Mouse (Mus musculus) gastrocnemius, adult 8-10 months (tissue): ENCODE results near the gene Rap2a. TPM values are rescaled to one million over a fixed set of nuclear protein-coding genes. Genes with fewer than 3 reads are reported as not detected.
A peak's percentile ranks its signal among the peaks of the same experiment; 100 is the strongest.

Experiments used
- DNase-seq, 2 experiments: peaks; one replicate each; pipeline ENCODE4 v3.0.0; 2022; ENCODE audit warnings: low spot score in 2 of 2
- total RNA-seq, 4 experiments: library from RNA; stranded (reverse); gene quantifications; 2 replicates each; pipeline ENCODE4 v1.2.4; 2022

The Rap2a gene
- total RNA-seq, 4 experiments from 2014 or later, result 2.5 to 3.2 (median 3.0) TPM

DNA sequence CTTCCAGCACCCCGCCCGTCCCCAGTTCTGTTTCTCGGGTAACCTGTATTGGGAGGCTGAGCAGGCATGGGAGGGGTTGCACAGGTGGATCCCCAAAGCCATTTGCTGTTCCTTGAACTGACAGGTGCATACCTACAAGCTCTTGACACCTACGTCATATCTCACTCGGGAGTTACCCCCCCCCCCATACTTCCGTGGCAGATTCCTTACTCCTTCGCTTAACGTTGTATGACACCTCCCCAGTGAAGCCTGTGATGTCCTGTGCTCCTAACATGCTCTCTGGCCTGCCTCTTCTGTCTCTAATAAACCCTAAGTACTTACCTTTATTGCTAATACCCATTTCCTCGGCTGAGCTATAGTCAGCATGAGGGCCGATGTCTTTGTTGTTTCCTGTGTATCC, 20.9 kb downstream of the Rap2a start:
- DNase-seq, result no peak

DNA sequence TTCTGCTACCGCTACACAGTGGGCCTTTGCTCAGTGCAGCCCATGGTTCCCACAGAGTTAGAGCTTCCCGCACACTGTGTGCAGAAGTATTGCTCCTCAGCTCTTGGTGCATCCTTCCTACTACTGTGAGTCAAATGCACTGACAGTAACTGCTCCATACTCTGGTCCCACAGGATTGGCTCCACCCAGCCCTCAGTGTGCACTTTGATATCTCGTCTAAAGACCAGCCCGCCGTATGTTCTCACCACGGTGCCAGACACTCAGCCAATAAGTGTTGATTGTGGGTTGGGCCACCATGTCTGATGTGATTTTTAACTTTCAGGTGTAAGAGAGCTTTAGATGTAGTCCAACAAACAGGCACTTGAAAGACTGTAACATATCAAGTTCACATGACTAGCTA, 21.4 kb downstream of the Rap2a start:
- DNase-seq, result no peak

DNA sequence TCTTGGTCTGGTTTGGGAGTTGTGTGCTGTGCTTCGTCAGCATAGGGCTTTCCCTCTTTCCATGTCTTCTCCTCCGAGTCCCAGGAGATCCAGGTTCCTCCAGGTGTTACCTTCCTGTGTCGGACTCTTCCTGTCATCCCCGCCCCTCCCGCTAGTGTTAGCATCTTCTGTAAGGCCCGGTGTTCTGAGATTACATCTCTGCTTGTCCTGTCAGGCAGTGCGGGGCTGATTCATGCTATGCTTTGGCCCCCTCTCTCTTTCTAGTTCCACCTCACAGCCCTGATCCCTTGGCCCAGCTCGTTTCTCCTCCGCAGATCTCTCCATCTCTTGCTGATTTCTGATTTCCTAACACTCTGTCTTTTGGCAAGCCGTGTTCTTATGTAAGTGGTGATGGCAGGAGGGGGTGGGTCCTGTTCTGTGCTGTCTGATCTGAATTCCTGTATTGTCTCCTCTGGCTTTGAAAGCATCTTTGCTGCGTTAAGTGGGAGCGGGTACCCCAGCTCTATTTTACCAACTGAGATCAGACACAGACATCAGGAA, 21.8 kb downstream of the Rap2a start:
- DNase-seq, result no peak

DNA sequence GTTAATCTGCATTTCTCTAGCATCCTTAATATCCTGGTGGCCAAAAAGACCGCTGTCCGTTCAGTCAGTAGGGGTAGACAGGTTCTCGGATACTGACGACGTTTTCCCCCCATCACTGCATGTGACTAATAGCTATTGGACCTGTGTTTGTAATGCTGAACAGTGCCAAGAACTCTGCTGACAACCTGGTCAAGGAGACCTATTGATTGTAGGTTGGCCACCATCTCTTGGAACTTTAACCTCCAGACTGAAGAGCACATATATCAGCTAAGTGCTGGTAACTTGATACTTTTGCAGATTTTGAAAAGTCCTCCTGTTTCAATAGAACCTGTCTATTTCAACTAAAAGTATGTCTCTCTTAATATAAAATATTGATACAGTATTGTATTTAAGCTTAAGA, 22.5 kb downstream of the Rap2a start:
- DNase-seq, result no peak

DNA sequence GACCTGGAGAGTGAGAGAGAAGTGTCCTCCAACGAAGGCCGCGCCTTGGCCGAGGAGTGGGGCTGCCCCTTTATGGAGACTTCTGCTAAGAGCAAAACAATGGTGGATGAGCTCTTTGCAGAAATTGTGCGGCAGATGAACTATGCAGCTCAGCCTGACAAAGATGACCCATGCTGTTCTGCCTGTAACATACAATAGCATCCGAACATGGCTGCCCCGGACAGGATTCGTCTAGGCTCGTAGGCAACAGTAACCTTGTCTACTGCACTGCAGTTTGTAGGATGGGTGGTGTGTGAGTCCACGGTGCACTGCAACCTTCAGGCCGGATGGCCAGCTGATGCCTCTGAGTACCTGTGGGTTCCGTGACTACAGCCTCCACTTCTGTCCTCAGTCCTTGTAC, 25.4 kb downstream of the Rap2a start:
- DNase-seq, result no peak

DNA sequence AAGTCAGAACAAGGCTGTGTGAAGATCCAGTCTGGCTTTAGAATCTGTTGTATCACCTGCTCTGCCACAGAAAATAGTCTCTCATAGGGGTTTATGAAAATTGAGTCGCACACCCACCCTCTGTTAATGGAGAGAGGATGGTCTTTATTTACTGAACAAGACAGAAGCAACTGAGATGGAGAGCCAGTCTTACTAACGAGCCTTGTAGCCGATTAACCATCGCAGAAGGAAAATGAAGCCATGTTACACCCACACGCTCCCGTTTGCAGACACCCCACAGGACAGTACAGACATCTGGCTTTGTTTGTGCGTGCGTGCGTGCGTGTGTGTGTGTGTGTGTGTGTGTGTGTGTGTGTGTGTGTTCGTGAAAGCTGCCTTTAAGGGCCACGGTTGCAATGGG, 26.2 kb downstream of the Rap2a start:
- no peak for DNase-seq

DNA sequence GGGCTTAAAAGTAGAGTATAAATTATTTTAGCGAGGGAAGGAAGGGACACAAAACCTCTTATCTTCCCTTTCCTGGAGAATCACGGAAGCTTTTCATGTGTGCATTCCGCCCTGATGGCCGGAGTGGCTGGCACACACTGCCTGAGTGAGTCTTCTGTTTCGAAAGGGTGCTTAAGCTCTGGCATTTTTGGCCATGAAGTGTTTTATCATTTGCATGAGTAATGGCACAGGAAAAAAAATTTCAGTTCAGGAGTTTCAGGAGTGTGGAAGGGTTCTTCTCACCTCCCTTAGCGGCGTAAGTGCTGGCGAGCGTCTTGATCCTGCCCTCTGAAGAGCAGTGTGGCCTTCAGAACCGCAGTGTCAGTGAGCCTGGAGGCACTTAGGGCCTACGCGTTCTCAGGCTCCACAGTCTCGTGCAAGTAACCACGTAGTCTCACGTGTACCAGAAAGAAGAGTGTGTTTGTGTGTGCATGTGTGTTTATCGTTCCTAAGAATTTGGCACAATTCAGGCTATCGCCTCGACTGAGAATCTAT, 26.8 kb downstream of the Rap2a start:
- no peak for DNase-seq

DNA sequence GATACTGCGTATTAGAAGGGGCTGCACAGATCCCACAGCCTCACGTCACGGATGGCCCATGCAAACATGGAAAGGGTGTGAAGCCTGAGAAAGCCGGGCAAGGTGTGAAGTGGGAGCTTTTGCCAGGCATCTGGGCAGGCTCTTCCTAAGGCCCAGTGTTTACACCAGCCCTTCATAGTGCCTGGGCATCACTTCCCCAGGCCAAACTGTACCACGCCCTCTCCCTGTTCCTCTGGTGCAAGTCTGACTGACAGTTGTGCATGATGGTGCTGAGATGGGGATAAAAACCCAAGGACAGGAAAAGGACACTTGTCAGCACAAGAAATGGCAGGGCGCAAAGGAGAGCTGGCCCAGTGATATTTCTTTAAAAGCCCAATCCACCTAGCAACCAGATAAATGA, 27.7 kb downstream of the Rap2a start:
- no peak for DNase-seq

DNA sequence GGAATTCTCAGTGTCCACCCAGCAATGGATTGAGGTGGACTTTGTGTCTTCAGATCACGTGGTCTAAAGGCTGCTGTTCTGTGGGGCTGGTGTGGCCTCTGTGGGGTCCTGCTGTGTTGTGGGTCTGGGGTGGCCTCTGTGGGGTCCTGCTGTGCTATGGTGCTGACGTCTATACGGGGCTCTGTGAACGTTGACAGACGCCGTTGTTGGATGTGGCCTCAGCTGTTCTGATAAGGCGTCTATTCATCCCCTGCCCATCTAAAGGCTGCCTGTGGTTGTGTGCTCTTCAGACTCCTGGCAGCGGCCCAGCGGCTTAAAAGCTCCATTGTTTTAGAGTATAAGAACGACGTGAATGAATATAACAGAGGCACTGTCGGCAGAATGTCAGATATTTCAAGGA, 29.3 kb downstream of the Rap2a start:
- no peak for DNase-seq

DNA sequence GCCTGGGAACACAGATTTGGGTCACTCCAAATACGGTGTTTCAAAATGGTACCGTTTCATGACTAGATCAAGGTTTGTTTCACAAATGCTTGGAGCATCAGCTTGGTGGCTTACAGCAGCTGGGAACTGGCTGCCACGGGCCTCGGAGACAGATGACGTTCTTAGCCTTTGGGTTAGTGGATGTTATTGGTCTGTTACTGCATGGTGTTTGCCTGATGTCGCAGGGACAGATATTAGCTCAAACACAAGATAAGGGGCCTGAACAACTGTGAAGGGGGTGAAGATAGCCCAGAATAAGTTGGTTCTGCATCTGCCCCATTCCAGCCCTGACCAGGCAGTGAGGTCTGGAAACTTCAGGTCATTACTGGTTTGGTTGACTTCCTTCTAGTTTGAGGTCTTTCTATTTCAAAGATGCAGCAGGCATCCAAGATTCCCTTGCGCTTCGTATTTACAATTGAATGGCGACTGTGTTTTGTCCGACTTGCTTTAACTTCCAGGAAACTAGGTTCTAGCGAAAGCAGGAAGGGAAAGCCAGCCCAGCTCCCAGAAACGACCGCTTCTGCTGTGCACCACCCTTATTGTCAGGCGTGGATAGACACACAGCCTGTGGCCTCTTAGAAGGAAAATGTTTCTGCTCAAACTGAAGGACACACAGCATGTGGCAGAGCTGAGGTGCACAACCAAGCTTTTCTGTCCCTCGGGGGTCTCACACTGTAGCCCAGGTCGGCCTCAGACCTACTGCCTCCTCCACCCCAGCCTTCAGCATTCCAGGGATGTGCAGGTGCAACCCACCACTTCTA, 30.5 kb downstream of the Rap2a start:
- DNase-seq, result no peak

DNA sequence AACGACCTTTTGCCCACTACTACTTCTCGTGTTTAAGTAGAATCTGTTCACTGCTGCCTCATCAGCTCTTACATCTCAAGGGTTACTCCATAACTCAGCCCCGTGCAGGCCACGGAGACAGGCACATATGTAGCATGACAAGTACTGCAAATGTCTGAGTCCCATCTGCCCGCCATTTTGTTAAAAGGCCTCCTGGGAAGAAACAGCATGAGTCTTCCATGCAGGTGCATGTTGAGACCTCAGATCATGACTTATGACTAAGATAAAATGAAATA, 31.1 kb downstream of the Rap2a start:
- no peak for DNase-seq

DNA sequence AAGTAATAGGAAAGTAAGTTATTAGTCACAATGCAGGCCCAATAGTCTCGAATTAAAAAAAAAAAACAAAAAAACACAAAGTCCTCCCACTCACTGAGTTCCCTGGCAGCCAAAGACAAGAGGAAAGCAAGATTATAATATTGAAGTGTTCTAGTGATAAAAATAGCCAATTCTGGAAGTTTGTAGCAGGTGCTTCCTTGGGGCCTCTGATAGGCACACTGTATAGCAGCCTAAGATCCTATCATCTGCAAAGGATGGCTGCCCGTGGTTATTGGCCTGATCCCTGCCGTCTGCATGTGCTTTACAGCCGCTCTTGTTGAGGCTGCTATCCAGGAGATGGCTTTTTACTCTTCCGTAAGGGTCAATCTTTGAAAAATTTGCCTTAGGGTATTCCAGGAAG, 33.6 kb downstream of the Rap2a start:
- DNase-seq, result no peak

DNA sequence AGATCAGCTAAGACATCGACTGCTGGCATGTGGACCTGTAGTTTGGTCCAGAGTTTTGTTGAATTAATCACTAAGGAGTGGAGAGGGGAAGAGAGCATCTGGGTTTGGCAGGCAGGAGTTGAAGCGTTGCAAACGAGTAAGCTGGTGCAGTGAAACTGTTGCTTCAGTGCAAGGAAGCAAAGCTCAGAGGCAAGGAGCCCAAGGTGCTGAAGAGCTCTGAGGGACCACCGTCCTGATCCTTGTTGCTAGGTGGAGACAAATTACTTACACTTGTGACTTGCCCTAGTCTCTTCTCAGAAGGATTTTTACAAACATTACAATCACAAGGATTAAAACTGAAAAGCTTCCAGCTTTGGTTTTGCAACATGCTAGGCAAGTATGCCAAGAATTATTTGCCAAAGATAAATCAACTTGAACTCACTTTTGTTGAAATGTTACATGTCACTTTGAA, 36.6 kb downstream of the Rap2a start:
- DNase-seq, result peak; percentile 12 to 32

DNA sequence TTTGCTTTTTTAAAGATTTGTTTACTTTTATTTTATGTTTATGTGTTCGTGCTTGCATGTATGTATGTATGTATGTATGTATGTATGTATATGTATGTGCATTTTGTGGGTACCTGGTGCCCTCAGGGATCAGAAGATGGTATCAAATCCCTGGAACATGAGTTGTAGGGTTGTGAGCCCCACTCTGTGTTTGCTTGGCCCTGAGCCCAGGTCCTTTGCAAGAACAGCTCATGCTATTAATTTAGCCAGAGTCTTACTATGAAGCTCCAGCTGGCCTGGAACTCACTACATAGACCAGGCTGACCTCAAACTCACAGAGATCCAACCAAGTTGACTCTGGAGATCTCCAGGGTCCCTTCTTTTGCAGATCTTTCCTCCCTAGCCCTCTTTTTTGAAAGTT, 37.1 kb downstream of the Rap2a start:
- peak; percentile 28 to 61 for DNase-seq

DNA sequence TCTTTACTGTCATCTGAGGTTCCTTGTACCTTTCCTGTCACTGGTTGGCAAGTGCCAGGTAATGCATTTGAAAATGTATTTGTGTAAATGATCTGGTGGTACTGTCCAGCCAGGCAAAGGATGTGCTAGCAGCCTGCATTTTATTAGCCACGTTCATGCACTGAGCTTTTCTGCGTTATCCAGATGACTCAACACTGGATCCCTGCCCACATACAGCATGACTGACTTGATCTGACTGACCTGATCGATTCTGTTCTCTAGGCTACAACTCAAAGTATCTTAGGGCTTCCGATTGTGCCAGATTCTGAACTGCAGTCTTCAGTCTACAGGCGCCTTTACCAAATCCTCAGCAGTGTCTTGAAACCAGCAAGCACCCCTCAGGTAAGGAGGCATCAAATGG, 40.5 kb downstream of the Rap2a start:
- no peak for DNase-seq

DNA sequence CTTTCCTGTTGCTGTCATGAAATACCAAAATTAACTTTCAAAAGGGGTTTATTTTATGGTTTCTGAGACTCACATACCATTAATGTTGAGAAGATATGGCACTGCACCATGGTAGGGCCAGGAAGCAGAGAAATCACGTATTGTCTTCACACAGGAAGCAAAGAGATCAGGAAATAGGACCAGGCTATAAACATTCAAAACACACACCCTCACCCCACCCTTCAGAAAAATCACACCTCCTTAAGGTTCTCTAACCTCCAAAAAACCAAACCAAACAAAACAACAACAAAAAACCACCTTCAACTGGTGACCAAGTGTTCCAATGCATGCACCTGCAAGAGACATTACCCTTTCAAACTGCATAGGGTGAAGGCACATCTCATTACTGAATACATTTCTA, 41.7 kb downstream of the Rap2a start:
- DNase-seq, result no peak

DNA sequence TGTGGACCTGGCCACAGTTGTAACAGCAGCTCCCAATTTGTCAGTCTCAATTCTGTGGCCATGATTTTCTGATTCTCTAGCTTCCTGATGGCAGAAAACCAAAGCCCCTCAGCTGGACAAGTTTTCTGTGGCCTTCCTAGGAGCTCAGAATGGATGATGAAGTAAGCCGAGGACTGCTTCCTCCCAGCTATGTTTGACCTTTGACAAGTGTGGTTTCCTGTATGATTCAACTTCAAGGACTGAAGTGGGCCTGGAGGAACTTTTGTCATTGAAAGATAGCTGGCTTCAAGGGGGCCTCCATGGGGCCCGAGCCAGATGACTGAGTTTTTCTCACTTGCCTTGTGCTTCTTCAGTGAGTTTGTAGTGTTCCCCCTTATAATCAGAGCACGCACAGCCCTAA, 42.6 kb downstream of the Rap2a start:
- no peak for DNase-seq

DNA sequence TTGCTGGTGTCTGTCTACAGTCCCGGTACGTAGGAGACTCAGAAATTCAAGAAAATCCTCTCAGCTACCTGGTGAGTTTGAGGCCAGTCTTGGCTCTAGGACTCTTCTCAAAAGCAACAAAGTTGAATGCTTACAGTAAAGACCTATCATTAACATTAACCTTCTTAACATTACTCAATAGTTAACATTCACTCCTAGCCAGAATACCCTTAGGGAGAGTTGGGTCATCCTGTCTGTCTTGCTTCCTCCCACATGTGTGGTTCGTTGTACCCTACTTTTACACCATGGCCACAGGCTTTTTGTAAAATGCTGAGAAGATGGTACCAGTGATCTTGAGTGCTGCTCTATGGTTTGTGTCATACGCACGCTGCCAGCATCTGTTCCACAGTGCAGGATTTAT, 45.1 kb downstream of the Rap2a start:
- DNase-seq, result no peak

DNA sequence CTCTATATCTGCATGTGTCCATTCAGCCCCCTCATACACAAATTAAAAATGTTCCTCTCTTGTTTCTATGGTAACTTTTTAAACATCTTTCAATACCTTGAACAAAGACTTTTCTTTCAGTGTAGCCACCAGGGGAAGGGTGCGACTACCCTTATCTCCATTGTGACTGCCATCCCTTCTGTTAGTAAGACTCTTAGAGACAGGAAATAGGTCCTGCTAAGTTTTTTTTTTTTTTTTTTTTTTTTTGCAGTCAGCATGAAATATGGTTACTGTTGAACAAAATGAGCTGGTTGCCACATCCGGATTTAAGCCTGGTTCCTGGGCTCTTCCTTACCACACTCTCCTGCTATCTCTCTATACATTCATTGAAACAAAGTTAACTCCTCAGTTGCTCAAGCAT, 47.4 kb downstream of the Rap2a start:
- no peak for DNase-seq

DNA sequence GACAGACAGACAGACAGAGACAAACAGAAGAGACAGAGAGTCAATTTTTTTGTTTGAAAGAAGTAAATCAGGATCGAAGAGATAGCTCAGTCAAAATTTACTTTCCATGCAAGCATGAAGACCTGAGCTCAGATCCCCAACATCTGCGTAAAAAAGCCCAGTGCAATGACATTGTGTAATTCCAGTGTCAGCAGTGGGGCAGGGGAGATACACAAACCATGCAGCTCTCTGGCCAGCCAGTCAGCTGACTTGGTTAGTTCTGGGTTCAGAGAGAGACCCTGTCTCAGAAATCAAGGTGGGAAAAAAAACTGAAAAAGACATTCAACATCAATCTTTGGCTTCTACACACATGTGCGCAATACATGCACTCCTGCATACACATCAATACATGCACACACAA, 55.1 kb downstream of the Rap2a start:
- no peak for DNase-seq

DNA sequence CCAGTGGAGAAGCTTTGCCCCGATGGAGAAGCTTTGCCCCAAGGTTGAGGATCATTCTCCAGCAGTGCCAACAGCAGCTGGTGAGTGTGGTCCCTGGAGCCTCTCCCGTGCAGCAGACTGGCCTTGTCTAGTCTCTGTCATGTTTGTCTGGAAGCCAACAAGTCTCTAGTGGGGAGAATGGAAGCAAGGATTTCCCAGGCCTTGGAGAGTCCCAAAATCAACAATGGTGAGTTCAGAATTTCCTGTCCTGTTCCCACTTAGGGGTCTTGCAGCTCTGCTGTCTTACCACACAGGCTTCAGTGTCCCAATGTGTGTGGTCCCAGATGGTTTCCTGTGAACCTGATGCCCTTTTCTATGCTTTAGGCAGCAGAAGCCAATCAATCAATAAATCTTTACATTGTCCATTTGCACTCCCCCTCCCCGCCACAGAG, 56.6 kb downstream of the Rap2a start:
- DNase-seq, result no peak

DNA sequence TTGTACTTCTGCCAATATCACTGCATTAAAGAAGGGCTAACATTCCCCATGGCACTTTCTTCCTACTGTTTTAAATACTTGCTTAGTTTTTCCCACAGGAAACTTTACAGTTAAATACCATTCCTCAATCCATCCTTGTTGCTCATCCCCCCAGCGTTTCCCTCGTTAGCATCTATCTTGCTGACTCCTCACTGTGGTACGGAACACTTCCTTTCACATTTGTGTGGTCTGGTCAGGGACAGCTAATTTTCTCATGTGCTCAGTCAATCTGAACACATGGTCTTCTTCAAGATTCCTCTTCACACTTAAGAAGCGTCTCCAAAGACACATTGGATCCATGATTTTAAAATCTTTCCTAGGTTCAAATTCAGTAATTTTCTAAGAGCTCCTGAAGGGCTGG, 57.2 kb downstream of the Rap2a start:
- no peak for DNase-seq

DNA sequence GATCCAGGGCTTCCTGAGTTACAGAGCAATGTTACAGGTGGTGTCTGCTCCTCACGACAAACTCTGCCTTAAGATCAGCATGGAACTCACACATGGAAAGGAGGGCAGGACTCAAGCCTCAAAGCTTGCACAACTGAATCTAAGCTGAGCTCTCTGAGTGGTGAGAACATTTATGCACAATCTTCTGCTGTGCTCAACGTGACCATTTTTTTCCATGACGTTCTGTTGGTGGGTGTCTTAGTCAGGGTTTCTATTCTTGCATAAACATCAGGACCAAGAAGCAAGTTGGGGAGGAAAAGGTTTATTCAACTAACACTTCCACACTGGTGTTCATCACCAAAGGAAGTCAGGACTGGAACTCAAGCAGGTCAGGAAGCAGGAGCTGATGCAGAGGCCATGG, 57.7 kb downstream of the Rap2a start:
- no peak for DNase-seq
